Mouse (Mus musculus) liver, embryonic 15.5 days (tissue): Measurements from ENCODE around the gene Gpr150. TPM values are rescaled to one million over a fixed set of nuclear protein-coding genes. Genes with fewer than 3 reads are reported as not detected.

Experiments used
- polyA plus RNA-seq: library from polyadenylated mRNA; unstranded; fragments of >200 nt; fragmentation: Nextera tagmentation; extraction: Ambion mirVana; gene quantifications from 2 replicates; pipeline ENCODE4 v1.2.1, GENCODE M21; 2015

The Gpr150 gene
- polyA plus RNA-seq, 1 experiment from 2014 or later = 2.7 TPM

Other genes with a start within 250 kb of the Gpr150 start
- gene Glrx, start 217.1 kb downstream of the Gpr150 start, polyA plus RNA-seq = 45.5 and 47.3 TPM in 2 replicates
- gene Rhobtb3, start 113.1 kb downstream of the Gpr150 start, polyA plus RNA-seq = 3.2 and 3.7 TPM in 2 replicates
- gene Spata9, start 89.8 kb downstream of the Gpr150 start, polyA plus RNA-seq = 0.73 and 0.89 TPM in 2 replicates
- gene Rfesd, start 38.3 kb downstream of the Gpr150 start, polyA plus RNA-seq = 128 and 144 TPM in 2 replicates
- 2.2 and 2.8 TPM in 2 replicates for gene Arsk, start 41.7 kb upstream of the Gpr150 start, polyA plus RNA-seq
- 4.4 and 4.6 TPM in 2 replicates for gene Ttc37, start 41.7 kb upstream of the Gpr150 start, polyA plus RNA-seq
- gene Fam81b, start 248.1 kb upstream of the Gpr150 start, polyA plus RNA-seq = not detected in 2 replicates